Mouse (Mus musculus): ENCODE data around the gene Tut7. TPM values are rescaled to one million over a fixed set of nuclear protein-coding genes. Genes with fewer than 3 reads are reported as not detected.
"Not testable (repeated sequence)": the region's sequence is repeated elsewhere in the genome, so short reads cannot be mapped to it uniquely, and the experiment has no call there.

Gene Tut7
- polyA plus RNA-seq, 1 experiment from 2014 or later: 54.9 TPM

DNA sequence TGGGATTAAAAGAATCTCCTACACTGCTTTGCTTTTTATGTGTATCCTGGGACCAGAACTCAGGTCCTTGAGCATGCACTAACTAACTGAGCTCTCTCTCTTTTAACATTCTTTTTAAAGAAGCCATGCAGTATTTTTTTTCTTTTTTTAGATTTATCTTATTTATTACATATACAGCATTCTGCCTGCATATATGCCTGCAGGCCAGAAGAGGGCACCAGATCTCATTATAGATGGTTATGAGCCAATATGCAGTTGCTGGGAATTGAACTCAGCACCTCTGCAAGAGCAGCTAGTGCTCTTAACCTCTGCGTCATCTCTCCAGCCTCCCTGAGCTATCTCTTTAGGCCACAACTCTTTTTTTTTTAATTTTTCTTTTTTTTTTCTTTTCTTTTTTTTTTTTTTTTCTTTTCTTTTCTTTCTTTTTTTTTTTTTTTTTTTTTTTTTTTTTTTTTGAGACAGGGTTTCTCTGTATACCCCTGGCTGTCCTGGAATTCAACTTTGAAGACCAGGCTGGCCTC lies 43.1 kb downstream of the Tut7 start:
- not testable (repeated sequence) for H3K27me3 ChIP-seq; H3K4me2 ChIP-seq (replicated peaks); H3K9ac ChIP-seq (replicated peaks); H3K4me3 ChIP-seq; H3K9me3 ChIP-seq; H3K27ac ChIP-seq (replicated peaks); H3K4me1 ChIP-seq; ATAC-seq (replicated peaks)
- peaks cover 89% of the 10 kb centered on the region for H3K36me3 ChIP-seq
- 100% methylated on average over 1 of the region's 1 CpGs for WGBS

GRCm38 (mm10) chr13:59779213-59779612 lies 43.7 kb downstream of the Tut7 start:
- no peak for ATAC-seq (replicated peaks)
- 91% methylated on average over 4 of the region's 4 CpGs for WGBS

DNA sequence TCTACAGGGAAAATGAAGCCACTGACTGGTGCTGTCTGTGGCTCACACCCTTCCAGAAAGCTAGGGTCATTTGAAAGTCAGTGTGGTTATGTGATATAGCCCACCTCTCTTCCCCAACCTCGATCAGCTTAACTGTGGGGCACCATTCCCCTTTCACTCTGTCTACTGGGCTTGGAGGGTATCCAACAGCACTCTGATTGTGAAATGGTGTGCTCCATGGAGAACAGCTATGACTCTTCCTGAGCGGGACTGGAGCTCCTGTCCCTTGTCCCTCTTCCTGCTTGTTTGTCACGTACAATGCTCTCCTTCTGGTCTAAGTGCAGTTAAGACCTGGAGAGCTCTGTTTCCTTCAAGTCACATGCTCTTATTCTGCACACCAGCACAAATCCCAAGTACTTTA lies 47.8 kb downstream of the Tut7 start:
- no peak overlapping the region for H3K4me3 ChIP-seq
- WGBS: 85% methylated on average over 3 of the region's 3 CpGs

More at GRCm38 (mm10) chr13:59779213-59779612, 43.7 kb downstream of the Tut7 start:
- H3K9ac ChIP-seq (replicated peaks): no peak overlapping the region
- H3K36me3 ChIP-seq: peaks cover 86% of the 10 kb centered on the region
- H3K4me2 ChIP-seq (replicated peaks): no peak overlapping the region
- no peaks in the 10 kb centered on the region for H3K9me3 ChIP-seq
- no peaks in the 10 kb centered on the region for H3K27me3 ChIP-seq
- H3K4me1 ChIP-seq: no peaks in the 10 kb centered on the region
- no peak overlapping the region for H3K4me3 ChIP-seq
- H3K27ac ChIP-seq (replicated peaks): no peak overlapping the region

DNA sequence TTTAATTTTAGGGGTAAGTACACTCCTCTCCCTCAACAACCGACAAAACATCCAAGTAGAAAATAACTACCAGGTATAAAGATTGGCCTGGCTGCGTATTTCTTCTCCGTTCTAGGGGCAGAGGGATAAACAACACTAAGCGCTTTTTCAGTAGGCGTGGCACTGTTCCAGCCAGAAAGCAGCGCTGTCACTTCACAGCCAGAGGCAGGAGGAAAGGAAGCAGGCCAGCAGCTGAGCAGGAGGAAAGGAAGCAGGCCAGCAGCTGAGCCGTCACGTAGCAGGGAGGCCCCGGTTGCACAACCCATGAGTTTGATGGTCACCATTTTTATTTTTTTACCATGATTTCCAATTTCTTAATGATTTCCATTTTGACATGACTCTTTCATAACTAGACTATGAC lies 51.7 kb downstream of the Tut7 start:
- Histone ChIP-seq H3K9ac (replicated peaks) (peak overlapping the region; percentile 71; the same call in 1 of the 2 replicates), H3K4me3 (no peak overlapping the region)
- no peak for ATAC-seq (replicated peaks)

More for the DNA sequence above, 47.8 kb downstream of the Tut7 start:
- no peak overlapping the region for H3K4me2 ChIP-seq (replicated peaks)
- peaks cover 13% of the 10 kb centered on the region for H3K4me1 ChIP-seq
- H3K36me3 ChIP-seq: peaks cover 63% of the 10 kb centered on the region
- no peaks in the 10 kb centered on the region for H3K27me3 ChIP-seq
- no peaks in the 10 kb centered on the region for H3K9me3 ChIP-seq
- H3K9ac ChIP-seq (replicated peaks): no peak overlapping the region
- no peak for ATAC-seq (replicated peaks)
- H3K27ac ChIP-seq (replicated peaks): no peak overlapping the region

GRCm38 (mm10) chr13:59770847-59771246 lies 52.1 kb downstream of the Tut7 start:
- Histone ChIP-seq H3K4me1 (peaks cover 37% of the 10 kb centered on the region), H3K9me3 (no peaks in the 10 kb centered on the region), H3K27me3 (no peaks in the 10 kb centered on the region), H3K4me3 (peak overlapping the region; percentile 87), H3K4me2 (replicated peaks) (peak overlapping the region; percentile 72), H3K27ac (replicated peaks) (peak overlapping the region; percentile 99), H3K9ac (replicated peaks) (peak overlapping the region; percentile 71; the same call in 1 of the 2 replicates), H3K36me3 (peaks cover 28% of the 10 kb centered on the region)
- ATAC-seq (replicated peaks): no peak
- WGBS: 72% methylated on average over 9 of the region's 9 CpGs

More for the DNA sequence above, 51.7 kb downstream of the Tut7 start:
- WGBS: 57% methylated on average over 9 of the region's 9 CpGs
- peak overlapping the region; percentile 99 for H3K27ac ChIP-seq (replicated peaks)
- no peaks in the 10 kb centered on the region for H3K27me3 ChIP-seq
- H3K36me3 ChIP-seq: peaks cover 30% of the 10 kb centered on the region
- H3K4me1 ChIP-seq: peaks cover 37% of the 10 kb centered on the region
- no peak overlapping the region for H3K4me2 ChIP-seq (replicated peaks)
- no peaks in the 10 kb centered on the region for H3K9me3 ChIP-seq

- H3K4me3 ChIP-seq: peak overlapping the region; percentile 87
- peak; percentile 90 for ATAC-seq (replicated peaks)
- H3K4me1 ChIP-seq: peaks cover 37% of the 10 kb centered on the region
- peak overlapping the region; percentile 72 for H3K4me2 ChIP-seq (replicated peaks)
- no peaks in the 10 kb centered on the region for H3K9me3 ChIP-seq
- 0% methylated on average over 28 of the region's 28 CpGs for WGBS
- H3K9ac ChIP-seq (replicated peaks): peak overlapping the region; percentile 71
- H3K27me3 ChIP-seq: no peaks in the 10 kb centered on the region
- peaks cover 21% of the 10 kb centered on the region for H3K36me3 ChIP-seq
- peak overlapping the region; percentile 99 for H3K27ac ChIP-seq (replicated peaks)
These were observed 52.8 kb downstream of the Tut7 start for GRCm38 (mm10) chr13:59770164-59770562.

DNA sequence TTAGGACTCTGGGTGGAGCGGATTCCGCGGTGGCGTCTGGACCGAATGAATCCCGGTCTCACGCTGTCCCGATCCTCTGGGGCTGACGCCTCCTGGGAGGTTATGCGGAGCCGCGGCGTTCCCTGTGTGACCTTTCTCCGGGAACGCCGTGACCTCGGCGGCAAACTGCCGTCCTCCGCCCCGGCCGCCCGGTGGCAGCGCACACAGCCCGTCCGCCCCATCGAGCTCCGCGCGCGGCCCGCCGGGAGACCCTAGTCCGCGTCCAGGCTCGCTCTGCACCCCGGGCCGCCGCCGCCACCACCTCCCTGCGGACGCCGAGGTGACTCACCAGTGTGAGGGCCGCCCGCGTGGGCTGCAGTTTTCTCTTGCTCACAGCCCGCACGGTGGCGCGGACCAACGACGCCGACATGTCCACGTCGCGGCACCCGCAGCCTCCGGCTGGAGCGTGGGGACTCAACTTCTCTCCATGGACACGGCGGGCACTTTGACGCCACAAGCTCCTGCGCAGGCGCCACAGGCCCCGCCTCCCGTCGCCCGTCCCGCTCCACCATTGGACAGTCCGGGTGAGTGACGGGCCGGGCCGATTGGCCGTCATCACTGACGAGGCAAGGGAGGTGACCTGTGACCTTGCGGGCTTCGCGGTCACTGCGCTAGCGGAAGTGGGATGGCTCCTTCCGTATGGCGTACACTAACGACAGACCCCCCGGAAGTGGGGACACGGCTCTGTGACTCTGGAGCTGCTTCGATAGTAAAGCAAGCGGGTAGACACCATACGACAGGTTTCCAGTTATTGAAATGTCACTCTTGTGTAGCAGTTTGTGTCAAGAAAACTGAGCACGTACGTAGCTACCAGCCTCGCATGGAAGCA lies 53.4 kb downstream of the Tut7 start, which contains the start of gene Isca1:
Gene Isca1 (minus strand): TSS at position 515 of the 868 bp plus-strand sequence.
- Histone ChIP-seq H3K4me1 (peaks cover 37% of the 10 kb centered on the region), H3K4me2 (replicated peaks) (peak within 1 kb of the TSS; percentile 75), H3K36me3 (peaks cover 15% of the 10 kb centered on the region), H3K27me3 (no peaks in the 10 kb centered on the region), H3K4me3 (peak within 1 kb of the TSS; percentile 87), H3K9me3 (no peaks in the 10 kb centered on the region), H3K9ac (replicated peaks) (peak within 1 kb of the TSS; percentile 79), H3K27ac (replicated peaks) (peak within 1 kb of the TSS; percentile 99)
- peak; percentile 98 for ATAC-seq (replicated peaks)
- WGBS: under 1% methylated on average over 90 of the region's 91 CpGs

GRCm38 (mm10) chr13:59768531-59768930 lies 54.4 kb downstream of the Tut7 start:
- H3K4me1 ChIP-seq: peaks cover 37% of the 10 kb centered on the region
- peaks cover 14% of the 10 kb centered on the region for H3K36me3 ChIP-seq
- H3K27me3 ChIP-seq: no peaks in the 10 kb centered on the region
- H3K4me2 ChIP-seq (replicated peaks): peak overlapping the region; percentile 75
- ATAC-seq (replicated peaks): no peak
- peak overlapping the region; percentile 87 for H3K4me3 ChIP-seq
- 31% methylated on average over 13 of the region's 13 CpGs for WGBS
- no peak overlapping the region for H3K27ac ChIP-seq (replicated peaks)
- peak overlapping the region; percentile 79 for H3K9ac ChIP-seq (replicated peaks)
- no peaks in the 10 kb centered on the region for H3K9me3 ChIP-seq

DNA sequence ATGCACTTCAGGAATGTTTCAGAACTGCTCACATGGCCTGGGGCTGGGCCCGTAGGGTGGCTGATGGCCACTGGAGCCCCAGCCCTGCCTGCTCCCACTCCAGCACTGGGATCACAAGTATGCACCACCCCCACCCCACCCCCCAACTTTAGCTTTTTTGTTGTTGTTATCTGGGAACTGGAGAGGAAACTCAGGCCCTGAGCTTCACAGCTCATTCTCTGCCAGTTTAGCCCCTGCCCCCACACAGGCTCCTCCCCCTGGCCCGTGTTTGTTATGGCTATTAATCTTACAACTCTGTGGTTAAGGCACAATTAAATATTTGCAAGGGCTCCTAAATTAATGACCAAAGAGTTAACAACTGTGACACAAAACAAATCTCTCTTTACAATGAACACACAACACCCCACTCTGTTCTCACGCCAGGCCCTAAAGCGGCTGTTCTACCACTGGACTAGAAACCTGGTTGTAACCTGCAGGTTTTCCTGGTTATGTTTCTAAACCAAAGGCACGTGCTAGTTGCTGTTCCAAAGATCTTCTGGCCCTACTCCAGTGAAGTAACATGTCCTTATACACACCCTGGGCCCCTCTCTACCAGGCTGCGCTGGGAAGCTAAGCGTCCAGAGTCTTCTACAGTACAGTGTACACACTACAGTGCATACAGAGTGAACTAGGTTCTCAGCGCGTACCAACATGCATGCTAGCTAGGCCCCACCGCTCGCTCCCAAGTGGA lies 56.0 kb downstream of the Tut7 start:
- Histone ChIP-seq H3K4me1 (peaks cover 37% of the 10 kb centered on the region), H3K9me3 (no peaks in the 10 kb centered on the region), H3K27ac (replicated peaks) (no peak overlapping the region), H3K36me3 (peaks cover 5% of the 10 kb centered on the region), H3K9ac (replicated peaks) (no peak overlapping the region), H3K27me3 (no peaks in the 10 kb centered on the region), H3K4me3 (no peak overlapping the region), H3K4me2 (replicated peaks) (no peak overlapping the region)
- 84% methylated on average over 11 of the region's 11 CpGs for WGBS
- no peak for ATAC-seq (replicated peaks)

DNA sequence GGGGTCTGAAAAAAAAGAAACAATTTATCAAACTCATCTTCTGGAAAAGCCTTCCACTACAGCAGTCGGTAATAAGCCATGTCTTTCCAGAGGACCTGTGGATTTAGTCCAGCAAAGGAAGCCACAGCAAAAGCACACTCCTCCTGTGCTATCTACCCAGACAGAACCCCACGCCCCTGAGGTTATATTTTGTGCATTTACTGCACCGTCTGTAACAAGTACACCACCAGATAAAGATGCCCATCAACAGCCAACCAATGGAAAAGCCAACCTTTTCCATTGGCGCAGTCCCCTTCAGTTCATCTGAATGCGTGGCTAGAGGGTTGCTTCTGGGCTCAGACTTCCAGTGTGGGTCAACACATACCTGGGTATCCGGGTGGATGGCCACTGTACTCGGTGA lies 60.2 kb downstream of the Tut7 start:
- Histone ChIP-seq H3K4me2 (replicated peaks) (no peak overlapping the region), H3K9ac (replicated peaks) (no peak overlapping the region), H3K27me3 (no peaks in the 10 kb centered on the region), H3K36me3 (peaks cover 33% of the 10 kb centered on the region), H3K4me1 (peaks cover 10% of the 10 kb centered on the region), H3K4me3 (no peak overlapping the region), H3K27ac (replicated peaks) (no peak overlapping the region), H3K9me3 (no peaks in the 10 kb centered on the region)
- ATAC-seq (replicated peaks): no peak
- WGBS: 95% methylated on average over 7 of the region's 7 CpGs

- Histone ChIP-seq H3K27me3 (no peaks in the 10 kb centered on the region), H3K36me3 (peaks cover 48% of the 10 kb centered on the region), H3K9me3 (no peaks in the 10 kb centered on the region), H3K4me3 (no peak overlapping the region), H3K4me1 (no peaks in the 10 kb centered on the region), H3K9ac (replicated peaks) (no peak overlapping the region), H3K27ac (replicated peaks) (no peak overlapping the region), H3K4me2 (replicated peaks) (no peak overlapping the region)
- 90% methylated on average over 7 of the region's 7 CpGs for WGBS
- no peak for ATAC-seq (replicated peaks)
These were observed 66.0 kb downstream of the Tut7 start for GRCm38 (mm10) chr13:59756906-59757305.

DNA sequence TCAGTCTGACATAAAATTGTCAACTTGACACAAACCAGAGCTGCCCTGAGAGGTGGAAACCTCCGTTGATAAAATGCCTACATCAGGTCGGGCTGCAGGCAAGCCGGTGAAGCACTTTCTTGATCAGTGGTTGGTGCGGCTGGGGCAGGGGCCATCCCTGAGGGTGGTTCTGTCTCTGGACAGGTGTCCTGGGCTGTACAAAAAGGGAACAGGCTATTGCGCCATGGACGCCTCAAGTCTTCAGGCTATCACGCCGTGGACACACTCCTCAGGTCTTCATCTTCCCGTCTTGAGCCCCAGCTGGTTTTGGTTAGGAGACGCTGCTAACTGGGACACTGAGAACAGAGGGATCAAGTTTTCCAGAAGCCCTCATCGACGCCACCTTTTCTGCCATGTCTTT lies 72.6 kb downstream of the Tut7 start:
- no peak overlapping the region for H3K9ac ChIP-seq (replicated peaks)
- no peaks in the 10 kb centered on the region for H3K4me1 ChIP-seq
- no peak for ATAC-seq (replicated peaks)
- 88% methylated on average over 12 of the region's 12 CpGs for WGBS
- no peak overlapping the region for H3K27ac ChIP-seq (replicated peaks)
- H3K9me3 ChIP-seq: no peaks in the 10 kb centered on the region
- no peak overlapping the region for H3K4me3 ChIP-seq
- no peak overlapping the region for H3K4me2 ChIP-seq (replicated peaks)
- H3K27me3 ChIP-seq: no peaks in the 10 kb centered on the region
- H3K36me3 ChIP-seq: peaks cover 9% of the 10 kb centered on the region
